Mouse (Mus musculus): ENCODE results near the gene Psme1. TPM values are rescaled to one million over a fixed set of nuclear protein-coding genes. Genes with fewer than 3 reads are reported as not detected.

The Psme1 gene
- polyA plus RNA-seq (2017; shearing (Covaris generic)): 1,083 TPM

GRCm38 (mm10) chr14:55577871-55578667, at the start of gene Psme1:
Gene Psme1 (plus strand): TSS chr14:55578123.

GRCm38 (mm10) chr14:55540067-55540786, 37.7 kb upstream of the Psme1 start, which contains the start of gene Pck2:
Gene Pck2 (plus strand): TSS chr14:55540266.

GRCm38 (mm10) chr14:55559799-55560201, 18.1 kb upstream of the Psme1 start, which contains the start of gene Dcaf11:
Gene Dcaf11 (plus strand): TSS chr14:55560006.

GRCm38 (mm10) chr14:55560202-55561073, 17.5 kb upstream of the Psme1 start, which contains the start of gene A730061H03Rik:
Gene A730061H03Rik (minus strand): TSS chr14:55560406.

GRCm38 (mm10) chr14:55575302-55575701, 2.6 kb upstream of the Psme1 start, which contains the start of gene Fitm1:
Gene Fitm1 (plus strand): TSS chr14:55575617.

DNA sequence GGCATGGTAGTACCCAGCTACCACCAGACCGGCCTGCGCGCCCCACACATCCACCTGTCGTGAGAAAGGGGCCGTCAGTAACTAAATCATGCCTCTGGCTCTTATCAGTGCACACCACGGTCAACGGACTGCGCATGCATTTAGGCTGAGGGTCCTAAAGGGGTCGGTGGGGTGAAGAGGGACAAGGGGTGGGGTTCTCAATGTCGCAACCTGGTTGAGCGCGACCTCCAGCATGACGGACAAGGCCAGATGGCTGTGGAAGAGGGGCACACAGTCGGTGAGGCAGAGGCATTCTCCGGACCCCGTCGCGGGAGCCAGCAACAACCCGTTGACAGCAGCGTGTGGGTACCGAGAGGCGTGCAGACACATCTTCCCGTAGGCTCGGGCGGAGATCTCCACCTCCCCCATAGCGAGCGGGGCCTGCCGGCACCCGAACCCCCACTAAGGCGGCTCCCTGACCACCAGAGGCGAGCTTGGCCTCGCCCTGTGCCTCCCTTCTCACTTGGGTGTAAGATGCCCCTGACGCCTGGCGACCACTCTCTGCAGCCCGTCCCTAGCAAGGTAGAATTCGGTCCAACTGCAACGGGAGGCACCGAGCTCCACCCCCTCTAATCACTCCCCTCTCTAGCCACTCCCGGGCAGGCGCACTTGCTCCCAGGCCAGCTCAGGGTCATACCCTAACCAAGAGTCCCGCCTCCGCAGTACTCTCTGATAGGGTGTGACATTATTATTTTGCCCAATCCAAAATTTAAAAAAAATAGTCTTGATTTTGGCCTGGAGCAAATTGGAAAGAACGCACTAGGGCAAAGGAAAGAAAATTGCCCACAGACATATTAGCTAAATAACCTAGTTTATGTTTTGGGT, 7.0 kb downstream of the Psme1 start, which contains the start of gene Emc9:
Emc9 (minus strand) TSS at position 601 of the 864 bp plus-strand sequence.

GRCm38 (mm10) chr14:55590748-55591330, 12.9 kb downstream of the Psme1 start, which contains the start of gene Psme2:
Gene Psme2 (minus strand): TSS chr14:55591113.

DNA sequence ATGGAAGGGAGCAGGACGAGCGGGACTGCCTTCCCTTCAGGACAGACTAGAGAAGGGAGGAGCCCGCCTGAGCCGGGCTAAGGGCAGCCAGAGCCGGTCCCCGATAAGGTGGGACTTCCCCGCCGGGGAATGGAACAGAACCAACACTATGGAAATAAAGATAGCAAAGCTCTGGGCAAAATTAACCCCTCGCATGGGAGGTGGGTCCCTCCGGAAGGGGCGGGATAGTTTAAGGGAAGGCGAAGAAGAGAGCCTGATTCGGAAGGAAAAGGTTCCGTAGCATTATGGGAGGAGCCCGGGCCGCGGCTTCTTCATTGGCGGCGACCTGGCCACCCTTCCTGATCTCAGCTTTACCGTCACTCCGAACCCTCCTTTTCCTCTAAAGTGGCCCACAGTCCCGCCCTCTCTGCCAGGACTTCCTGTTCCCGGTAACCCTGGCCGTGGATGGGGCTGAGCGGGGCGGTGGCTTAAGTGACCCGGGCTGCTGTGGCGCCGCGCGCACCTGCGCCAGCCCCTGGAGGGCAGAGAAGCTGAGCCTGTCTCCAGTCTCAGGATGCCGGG, 13.5 kb downstream of the Psme1 start, which contains the start of gene Rnf31:
Rnf31 (plus strand) TSS at position 378 of the 561 bp plus-strand sequence.

DNA sequence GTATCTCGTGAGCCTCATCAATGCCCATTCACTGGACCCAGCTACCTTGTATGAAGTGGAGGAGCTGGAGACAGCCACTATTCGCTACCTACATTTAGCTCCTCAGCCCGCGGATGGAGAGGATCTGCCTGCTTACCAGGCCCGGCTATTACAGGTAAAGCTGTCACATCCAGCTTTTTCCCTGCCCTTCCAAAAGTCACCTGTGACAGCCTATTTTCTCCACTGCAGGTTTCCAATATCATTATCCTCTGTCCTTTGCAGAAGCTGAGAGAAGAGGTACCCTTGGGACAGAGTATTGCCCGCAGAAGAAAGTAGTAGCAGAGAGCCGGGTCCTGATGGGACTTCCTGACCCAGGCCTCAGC, 25.3 kb downstream of the Psme1 start, which contains the start of gene Irf9:
Irf9 (plus strand) TSS at position 301 of the 362 bp plus-strand sequence.

GRCm38 (mm10) chr14:55617822-55618221, 39.9 kb downstream of the Psme1 start, which contains the start of gene Rec8:
Gene Rec8 (plus strand): TSS chr14:55618037.

Other genes with a start within 250 kb of the Psme1 start
- gene Dhrs4, start 99.4 kb upstream of the Psme1 start, polyA plus RNA-seq (2017; shearing (Covaris generic)): 43.1 TPM
- gene Carmil3, start 87.5 kb upstream of the Psme1 start, polyA plus RNA-seq (2017; shearing (Covaris generic)): 0.17 TPM
- not detected for gene Cpne6, start 67.7 kb upstream of the Psme1 start, polyA plus RNA-seq (2017; shearing (Covaris generic))
- 0.07 TPM for gene Nrl, start 53.1 kb upstream of the Psme1 start, polyA plus RNA-seq (2017; shearing (Covaris generic))
- gene Pck2, start 37.9 kb upstream of the Psme1 start, polyA plus RNA-seq (2017; shearing (Covaris generic)): 63.7 TPM
- 170 TPM for gene Dcaf11, start 18.1 kb upstream of the Psme1 start, polyA plus RNA-seq (2017; shearing (Covaris generic))
- 4.4 TPM for gene A730061H03Rik, start 17.7 kb upstream of the Psme1 start, polyA plus RNA-seq (2017; shearing (Covaris generic))
- not detected for gene Fitm1, start 2.5 kb upstream of the Psme1 start, polyA plus RNA-seq (2017; shearing (Covaris generic))
- gene Emc9, start 7.2 kb downstream of the Psme1 start, polyA plus RNA-seq (2017; shearing (Covaris generic)): 38.3 TPM
- 924 TPM for gene Psme2, start 13.0 kb downstream of the Psme1 start, polyA plus RNA-seq (2017; shearing (Covaris generic))
- 82.6 TPM for gene Rnf31, start 13.6 kb downstream of the Psme1 start, polyA plus RNA-seq (2017; shearing (Covaris generic))
- 199 TPM for gene Irf9, start 25.4 kb downstream of the Psme1 start, polyA plus RNA-seq (2017; shearing (Covaris generic))
- gene Rec8, start 39.9 kb downstream of the Psme1 start, polyA plus RNA-seq (2017; shearing (Covaris generic)): 10.8 TPM
- 69.0 TPM for gene Ipo4, start 57.8 kb downstream of the Psme1 start, polyA plus RNA-seq (2017; shearing (Covaris generic))
- gene Gm49378, start 59.8 kb downstream of the Psme1 start, polyA plus RNA-seq (2017; shearing (Covaris generic)): 0.34 TPM
- 110 TPM for gene Tm9sf1, start 65.7 kb downstream of the Psme1 start, polyA plus RNA-seq (2017; shearing (Covaris generic))
- 2.0 TPM for gene Tssk4, start 72.1 kb downstream of the Psme1 start, polyA plus RNA-seq (2017; shearing (Covaris generic))
- gene Mdp1, start 82.4 kb downstream of the Psme1 start, polyA plus RNA-seq (2017; shearing (Covaris generic)): 117 TPM
- gene Gmpr2, start 93.8 kb downstream of the Psme1 start, polyA plus RNA-seq (2017; shearing (Covaris generic)): 60.7 TPM
- 431 TPM for gene Nedd8, start 94.0 kb downstream of the Psme1 start, polyA plus RNA-seq (2017; shearing (Covaris generic))
- gene Tinf2, start 103.7 kb downstream of the Psme1 start, polyA plus RNA-seq (2017; shearing (Covaris generic)): 67.8 TPM
- 0.48 TPM for gene Tgm1, start 135.8 kb downstream of the Psme1 start, polyA plus RNA-seq (2017; shearing (Covaris generic))
- gene Rabggta, start 144.1 kb downstream of the Psme1 start, polyA plus RNA-seq (2017; shearing (Covaris generic)): 76.4 TPM
- 55.5 TPM for gene Dhrs1, start 167.6 kb downstream of the Psme1 start, polyA plus RNA-seq (2017; shearing (Covaris generic))
- gene Nop9, start 167.6 kb downstream of the Psme1 start, polyA plus RNA-seq (2017; shearing (Covaris generic)): 18.5 TPM
- gene Cideb, start 180.3 kb downstream of the Psme1 start, polyA plus RNA-seq (2017; shearing (Covaris generic)): not detected
- gene Ltb4r2, start 183.3 kb downstream of the Psme1 start, polyA plus RNA-seq (2017; shearing (Covaris generic)): not detected
- 2.1 TPM for gene Ltb4r1, start 187.8 kb downstream of the Psme1 start, polyA plus RNA-seq (2017; shearing (Covaris generic))
- gene Adcy4, start 206.0 kb downstream of the Psme1 start, polyA plus RNA-seq (2017; shearing (Covaris generic)): 0.56 TPM
- gene Ripk3, start 210.7 kb downstream of the Psme1 start, polyA plus RNA-seq (2017; shearing (Covaris generic)): 85.5 TPM
- not detected for gene Nfatc4, start 245.0 kb downstream of the Psme1 start, polyA plus RNA-seq (2017; shearing (Covaris generic))

Measured in inflammation-experienced regulatory T-cells, adult 16 weeks (primary cell).